Mouse (Mus musculus): ENCODE data around the gene Nek10. TPM values are rescaled to one million over a fixed set of nuclear protein-coding genes. Genes with fewer than 3 reads are reported as not detected.

The Nek10 gene
- total RNA-seq, 2 experiments from 2014 or later: 2.0 to 2.1 TPM

DNA sequence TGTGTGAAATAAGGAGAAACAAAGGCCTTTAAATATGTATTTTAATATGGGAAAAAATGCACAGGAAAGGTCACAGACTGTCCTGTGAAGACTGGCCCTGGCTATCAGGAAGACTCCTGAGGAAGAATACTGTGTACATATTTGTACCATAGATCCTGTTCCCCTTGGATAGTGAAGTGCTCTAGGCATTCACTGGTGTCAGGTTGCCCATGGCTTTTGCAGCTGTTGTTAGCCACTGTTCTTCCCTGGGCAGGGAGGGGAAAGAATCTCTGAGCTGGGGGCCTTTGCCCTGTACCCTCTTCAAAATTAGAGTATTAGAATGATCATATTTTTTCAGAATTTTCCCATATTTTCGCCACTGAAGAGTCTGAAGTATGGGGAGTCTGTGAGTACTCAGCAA is 30.3 kb downstream of the Nek10 start:
- DNase-seq (ENCODE audit: extremely low spot score in 1 of 2, low spot score in 2 of 2): no peak
- intact Hi-C loops (cut with DNase I): no loop called here
- no peak for TF ChIP-seq CTCF (IDR thresholded peaks at IDR 0.05)
- H3K27ac ChIP-seq: no peak overlapping the region
- no peak overlapping the region for H3K4me3 ChIP-seq

GRCm38 (mm10) chr14:14834266-14834665 is 31.1 kb downstream of the Nek10 start:
- DNase-seq (ENCODE audit: extremely low spot score in 1 of 2, low spot score in 2 of 2): peak in 1 of 2 experiments; percentile 22
- intact Hi-C loops (cut with DNase I): no loop called here
- Histone ChIP-seq H3K4me3 (no peak overlapping the region), H3K27ac (peak overlapping the region; percentile 32; the same call in 1 of the 2 replicates)
- TF ChIP-seq CTCF (IDR thresholded peaks at IDR 0.05): no peak

- intact Hi-C loops (cut with DNase I): no loop called here
- no peak for TF ChIP-seq CTCF (IDR thresholded peaks at IDR 0.05)
- no peak for DNase-seq (ENCODE audit: extremely low spot score in 1 of 2, low spot score in 2 of 2)
- H3K27ac ChIP-seq: no peak overlapping the region
- H3K4me3 ChIP-seq: no peak overlapping the region
These were observed 34.4 kb downstream of the Nek10 start for GRCm38 (mm10) chr14:14837627-14838026.

DNA sequence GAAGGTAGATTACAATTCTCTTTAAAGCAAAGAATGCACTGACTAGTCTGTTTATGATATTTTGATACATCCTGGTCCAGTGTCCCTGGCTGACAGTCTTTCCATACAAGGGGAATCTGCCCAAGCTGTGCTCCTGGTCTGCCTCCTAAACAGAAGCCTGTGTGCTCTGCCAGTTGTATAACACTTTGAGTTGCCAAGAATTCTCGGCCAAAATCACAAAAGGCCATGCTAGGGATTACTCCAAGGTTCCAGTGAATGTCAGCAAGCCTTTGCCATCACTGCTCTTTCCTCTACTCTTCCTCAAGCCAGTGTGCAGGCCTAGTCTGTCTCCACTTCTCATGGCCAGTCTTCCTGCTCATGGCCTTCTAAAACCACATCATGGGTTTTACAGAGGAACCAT is 34.9 kb downstream of the Nek10 start:
- no peak overlapping the region for H3K4me3 ChIP-seq
- no peak for DNase-seq (ENCODE audit: extremely low spot score in 1 of 2, low spot score in 2 of 2)
- TF ChIP-seq CTCF (IDR thresholded peaks at IDR 0.05): no peak
- intact Hi-C loops (cut with DNase I): no loop called here
- no peak overlapping the region for H3K27ac ChIP-seq

DNA sequence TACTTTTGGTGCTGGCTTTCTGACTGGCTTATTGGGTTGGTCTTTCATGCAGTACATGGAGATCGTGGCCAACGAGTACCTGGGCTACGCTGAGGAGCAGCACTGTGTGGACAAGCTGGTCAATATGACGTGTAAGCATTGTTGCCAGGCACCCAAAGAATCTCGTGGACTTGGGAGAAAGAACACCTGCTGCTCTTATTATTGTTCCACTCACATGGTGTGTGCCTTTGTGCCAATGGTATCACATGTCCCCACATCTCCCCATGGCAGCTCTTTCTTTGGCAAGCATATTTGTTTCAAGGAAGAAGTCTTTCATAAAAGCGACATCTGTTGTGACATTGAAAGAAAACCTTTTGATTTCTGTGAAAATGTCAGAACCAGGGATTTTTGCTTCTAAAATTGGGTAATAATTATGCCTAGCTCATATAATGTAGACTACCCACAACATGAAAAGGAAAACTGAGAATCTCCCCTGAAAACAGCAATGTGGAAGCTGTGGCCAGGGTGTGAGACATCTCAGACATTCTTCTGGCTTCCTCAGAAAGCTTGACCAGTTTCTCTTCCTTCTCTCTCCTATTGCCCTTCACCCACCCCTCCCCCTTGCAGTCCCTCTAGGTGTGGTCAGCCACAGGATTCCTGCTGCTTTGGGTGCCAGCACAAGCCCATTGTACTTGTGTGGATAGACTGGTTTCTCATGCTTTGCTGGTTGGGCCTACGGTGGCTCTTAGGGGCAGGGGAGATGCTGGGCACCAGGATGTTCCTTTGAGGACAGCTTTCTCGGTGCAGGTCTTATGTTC is 39.7 kb downstream of the Nek10 start:
- Histone ChIP-seq H3K4me3 (no peak overlapping the region), H3K27ac (no peak overlapping the region)
- intact Hi-C loops (cut with DNase I): no loop called here
- TF ChIP-seq CTCF (IDR thresholded peaks at IDR 0.05): no peak
- no peak for DNase-seq (ENCODE audit: extremely low spot score in 1 of 2, low spot score in 2 of 2)

DNA sequence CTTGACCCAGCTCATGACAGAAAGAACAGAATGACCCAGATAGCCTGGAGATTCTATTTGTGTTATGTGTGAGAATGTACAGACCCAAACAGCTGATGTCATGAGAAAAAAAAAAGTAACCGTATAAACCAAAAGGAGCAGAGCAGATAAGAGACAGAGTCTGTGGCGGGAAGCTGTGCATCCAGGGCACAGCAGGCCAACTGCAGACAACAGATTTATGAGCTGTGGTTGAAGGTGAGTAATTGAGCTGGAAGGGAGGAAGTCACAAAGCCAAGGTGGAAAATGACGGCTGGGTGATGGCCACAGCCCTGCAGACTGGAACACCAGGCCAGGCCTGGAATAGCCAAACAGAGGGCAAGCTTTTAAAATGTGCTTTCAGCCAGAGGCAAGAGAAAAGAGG is 49.6 kb downstream of the Nek10 start:
- no peak for DNase-seq (ENCODE audit: extremely low spot score in 1 of 2, low spot score in 2 of 2)
- H3K27ac ChIP-seq: no peak overlapping the region
- no peak for TF ChIP-seq CTCF (IDR thresholded peaks at IDR 0.05)
- intact Hi-C loops (cut with DNase I): no loop called here
- H3K4me3 ChIP-seq: no peak overlapping the region

DNA sequence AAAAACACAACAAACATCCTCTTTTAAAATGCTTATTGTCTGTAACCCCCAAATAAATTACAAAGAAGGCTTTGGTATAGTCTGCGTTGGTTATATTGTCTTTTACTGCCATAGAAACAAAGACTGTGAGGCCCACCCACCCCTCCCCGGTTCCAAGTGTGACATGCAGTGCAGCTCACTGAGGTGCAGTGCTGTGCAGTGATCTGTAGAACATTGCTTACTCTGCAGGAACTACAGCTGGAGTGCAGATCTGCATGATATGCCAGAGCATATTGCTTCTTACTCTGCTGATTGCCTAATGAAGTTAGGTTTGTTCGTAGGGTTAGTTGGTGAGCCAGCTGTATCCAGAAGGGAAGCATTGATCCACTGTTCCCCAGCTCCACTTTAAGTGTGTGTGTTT is 57.1 kb downstream of the Nek10 start:
- intact Hi-C loops (cut with DNase I): loop anchor here (5.0 kb wide), 2 partner anchors 148 to 738 kb away; partner anchors contain the start of gene Psmd6
- DNase-seq (ENCODE audit: extremely low spot score in 1 of 2, low spot score in 2 of 2): no peak
- Histone ChIP-seq H3K4me3 (no peak overlapping the region), H3K27ac (no peak overlapping the region)
- TF ChIP-seq CTCF (IDR thresholded peaks at IDR 0.05): no peak

DNA sequence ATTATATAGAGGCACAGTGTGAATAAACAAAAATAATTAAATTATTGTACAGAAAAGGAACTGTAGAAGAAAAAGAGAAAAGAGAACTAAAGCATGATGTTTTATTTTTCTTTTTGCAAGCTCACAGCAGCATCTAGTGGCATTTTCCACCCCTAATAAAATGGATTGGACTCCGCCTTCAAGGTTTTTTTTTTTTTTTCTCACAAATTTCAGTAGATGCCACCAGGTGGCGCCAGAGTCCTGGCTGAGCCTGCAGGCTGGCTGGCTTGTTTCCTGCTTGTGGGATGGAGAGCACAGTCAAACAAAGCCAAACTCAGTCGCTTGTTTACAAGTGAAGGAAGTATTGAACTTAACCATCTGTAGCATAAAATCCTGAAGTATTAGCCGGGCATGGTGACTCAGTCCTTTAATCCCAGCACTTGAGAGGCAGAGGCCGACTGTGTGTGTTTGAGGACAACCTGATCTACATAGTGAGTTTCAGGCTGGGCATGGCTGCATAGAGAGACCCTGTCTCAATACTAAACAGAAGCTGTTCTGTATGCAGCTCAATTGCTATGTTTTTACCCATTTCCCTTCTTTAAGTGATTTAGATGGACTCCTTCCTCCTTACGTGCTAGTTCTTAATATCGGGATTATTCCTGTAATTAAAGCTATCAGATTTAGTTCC is 60.6 kb downstream of the Nek10 start:
- Histone ChIP-seq H3K27ac (no peak overlapping the region), H3K4me3 (no peak overlapping the region)
- TF ChIP-seq CTCF (IDR thresholded peaks at IDR 0.05): peak; percentile 93
- peak; percentile 81 to 82 for DNase-seq (ENCODE audit: extremely low spot score in 1 of 2, low spot score in 2 of 2)
- intact Hi-C loops (cut with DNase I): loop anchor here (1.0 to 5.0 kb wide), 7 partner anchors 41 to 1517 kb away; partner anchors contain the start of gene Psmd6

DNA sequence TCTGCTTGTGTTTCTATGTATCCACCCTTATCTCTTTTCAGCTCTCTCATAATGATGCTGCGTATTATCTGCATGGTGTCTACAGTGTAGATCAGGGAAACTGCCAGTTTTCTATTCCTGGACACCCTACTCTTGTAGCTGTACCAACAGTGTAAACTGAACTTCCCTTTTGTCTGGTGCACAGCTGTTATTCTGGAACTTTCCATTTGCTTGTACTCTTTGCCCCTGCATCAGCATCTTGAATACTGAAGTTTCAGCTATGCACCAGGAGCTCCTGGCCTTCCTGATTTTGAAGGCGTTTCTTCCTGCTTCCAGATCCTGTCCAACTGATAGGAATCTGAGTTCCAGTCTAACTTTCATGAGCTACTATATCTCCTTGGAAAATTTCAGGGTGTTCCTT is 66.0 kb downstream of the Nek10 start:
- TF ChIP-seq CTCF (IDR thresholded peaks at IDR 0.05): no peak
- DNase-seq (ENCODE audit: extremely low spot score in 1 of 2, low spot score in 2 of 2): no peak
- intact Hi-C loops (cut with DNase I): no loop called here
- no peak overlapping the region for H3K4me3 ChIP-seq
- no peak overlapping the region for H3K27ac ChIP-seq

GRCm38 (mm10) chr14:14870059-14870458 is 66.8 kb downstream of the Nek10 start:
- intact Hi-C loops (cut with DNase I): no loop called here
- DNase-seq (ENCODE audit: extremely low spot score in 1 of 2, low spot score in 2 of 2): no peak
- H3K27ac ChIP-seq: no peak overlapping the region
- H3K4me3 ChIP-seq: no peak overlapping the region
- no peak for TF ChIP-seq CTCF (IDR thresholded peaks at IDR 0.05)

- no peak for DNase-seq (ENCODE audit: extremely low spot score in 1 of 2, low spot score in 2 of 2)
- intact Hi-C loops (cut with DNase I): no loop called here
- Histone ChIP-seq H3K27ac (no peak overlapping the region), H3K4me3 (no peak overlapping the region)
- no peak for TF ChIP-seq CTCF (IDR thresholded peaks at IDR 0.05)
These were observed 67.2 kb downstream of the Nek10 start for GRCm38 (mm10) chr14:14870463-14870862.

GRCm38 (mm10) chr14:14871121-14871520 is 67.9 kb downstream of the Nek10 start:
- no peak for DNase-seq (ENCODE audit: extremely low spot score in 1 of 2, low spot score in 2 of 2)
- H3K27ac ChIP-seq: no peak overlapping the region
- TF ChIP-seq CTCF (IDR thresholded peaks at IDR 0.05): no peak
- no peak overlapping the region for H3K4me3 ChIP-seq
- intact Hi-C loops (cut with DNase I): no loop called here

All from left cerebral cortex, adult 2 months (tissue).